In genomic region chr15:102002646-102003488, GRCm38 (mm10) we compare ENCODE assay signal across 8 mouse cellular contexts. TPM values are rescaled to one million over a fixed set of nuclear protein-coding genes. Genes with fewer than 3 reads are reported as not detected.
DNase-seq lines count a peak whose midpoint lies in the region; ATAC-seq and TF ChIP-seq lines count a peak whose summit lies in the region.

No protein-coding gene starts in this region.

- peaks cover 58% of the 10 kb centered on the region for H3K27me3 ChIP-seq in heart, embryonic 13.5 days (replicated peaks)
- H3K27me3 ChIP-seq in stomach, postnatal 0 days (ENCODE audit: control insufficient read depth, insufficient read depth, low read length), result no peaks in the 10 kb centered on the region

- H3K9me3 ChIP-seq in heart, embryonic 13.5 days, result no peaks in the 10 kb centered on the region
- H3K9me3 ChIP-seq in stomach, postnatal 0 days (ENCODE audit: control insufficient read depth, low read length), result no peaks in the 10 kb centered on the region

- ATAC-seq in common myeloid progenitor, adult 5-6 weeks (replicated peaks; ENCODE audit: low read depth, poor library complexity, severe bottlenecking), result peak; percentile 83
- ATAC-seq in heart, embryonic 13.5 days (ENCODE audit: extremely low read depth, insufficient number of reproducible peaks, low FRiP score, low TSS enrichment), result peak; percentile 65
- ATAC-seq in stomach, postnatal 0 days (ENCODE audit: low FRiP score, low TSS enrichment), result peak; percentile 73

- H3K9ac ChIP-seq in heart, embryonic 13.5 days, result peak overlapping the region; percentile 77
- H3K9ac ChIP-seq in stomach, postnatal 0 days (ENCODE audit: low read length), result peak overlapping the region; percentile 53

- H3K4me1 ChIP-seq in heart, embryonic 13.5 days, result peaks cover 18% of the 10 kb centered on the region
- peaks cover 8% of the 10 kb centered on the region for H3K4me1 ChIP-seq in stomach, postnatal 0 days (replicated peaks; ENCODE audit: control insufficient read depth, insufficient read depth)

- no peak for TF ChIP-seq CTCF in stomach, postnatal 0 days (IDR thresholded peaks at IDR 0.05; ENCODE audit: low read depth)

- DNase-seq in heart, adult 11 months, result peak; percentile 93
- no peak for DNase-seq in heart, adult 8-10 months (ENCODE audit: low spot score)
- peak; percentile 81 for DNase-seq in kidney, postnatal 10 days
- DNase-seq in lung, postnatal 36 days, result peak; percentile 71
- peak; percentile 91 for DNase-seq in stomach, postnatal 0 days (ENCODE audit: low spot score)
- DNase-seq in right cerebral cortex, postnatal 14 days, result no peak

- H3K36me3 ChIP-seq in heart, embryonic 13.5 days, result no peaks in the 10 kb centered on the region
- no peaks in the 10 kb centered on the region for H3K36me3 ChIP-seq in stomach, postnatal 0 days (ENCODE audit: control insufficient read depth, insufficient read depth, low read length)

- no peak overlapping the region for H3K27ac ChIP-seq in heart, embryonic 13.5 days (replicated peaks)
- H3K27ac ChIP-seq in stomach, postnatal 0 days (replicated peaks), result peak overlapping the region; percentile 67

- 4% methylated on average over 34 of the region's 34 CpGs for WGBS in heart, embryonic 13.5 days
- 16% methylated on average over 32 of the region's 34 CpGs for WGBS in stomach, postnatal 0 days

- peak overlapping the region; percentile 57 for H3K4me3 ChIP-seq in heart, embryonic 13.5 days
- peak overlapping the region; percentile 39 for H3K4me3 ChIP-seq in stomach, postnatal 0 days (ENCODE audit: low read depth, low read length)

- peak overlapping the region; percentile 70 for H3K4me2 ChIP-seq in heart, embryonic 13.5 days
- peak overlapping the region; percentile 54 for H3K4me2 ChIP-seq in stomach, postnatal 0 days (replicated peaks; ENCODE audit: low read depth)

- TF ChIP-seq EP300 in stomach, postnatal 0 days (optimal IDR thresholded peaks at IDR 0.05), result no peak

RNA-seq across cellular contexts. Expression of gene Krt8, which starts 1.4 kb away (rescaled TPM):
- 1 to 10 TPM in 3 of 4 experiments, under 1 TPM in 1; 0.92 to 3.0 (median 1.5) TPM for total RNA-seq in heart, adult 8-10 months (2022)
- total RNA-seq in common myeloid progenitor, adult 5-6 weeks (2017), result not detected in 2 replicates
- polyA plus RNA-seq in heart, embryonic 13.5 days (2015; fragmentation: Nextera tagmentation; extraction: Ambion mirVana), result 21.7 and 24.9 TPM in 2 replicates
- 1,902 and 1,960 TPM in 2 replicates for polyA plus RNA-seq in stomach, postnatal 0 days (2015; fragmentation: Nextera tagmentation; extraction: Ambion mirVana)

RNA-seq across cellular contexts. Expression of gene Krt18, which starts 25.1 kb away (rescaled TPM):
- total RNA-seq in heart, adult 8-10 months (2022), result 1 to 10 TPM; 1.9 to 3.9 (median 2.5) TPM
- 15.7 and 19.7 TPM in 2 replicates for total RNA-seq in common myeloid progenitor, adult 5-6 weeks (2017)
- 34.6 and 36.0 TPM in 2 replicates for polyA plus RNA-seq in heart, embryonic 13.5 days (2015; fragmentation: Nextera tagmentation; extraction: Ambion mirVana)
- polyA plus RNA-seq in stomach, postnatal 0 days (2015; fragmentation: Nextera tagmentation; extraction: Ambion mirVana), result 715 and 753 TPM in 2 replicates

RNA-seq across cellular contexts. Expression of gene Krt78, which starts 48.8 kb away (rescaled TPM):
- under 1 TPM in 1 of 4 experiments, not detected in 3; 0.06 TPM for total RNA-seq in heart, adult 8-10 months (2022)
- not detected in 2 replicates for total RNA-seq in common myeloid progenitor, adult 5-6 weeks (2017)
- not detected in 2 replicates for polyA plus RNA-seq in heart, embryonic 13.5 days (2015; fragmentation: Nextera tagmentation; extraction: Ambion mirVana)
- polyA plus RNA-seq in stomach, postnatal 0 days (2015; fragmentation: Nextera tagmentation; extraction: Ambion mirVana), result 49.3 and 73.4 TPM in 2 replicates

Comparison
In these comparisons a context has a peak if more than half of its experiments do, and no peak if none do; other contexts are left out.
1. DNase-seq: peak in heart, adult 11 months (single experiment), kidney, postnatal 10 days (single experiment), lung, postnatal 36 days (single experiment) and stomach, postnatal 0 days (single experiment); none in heart, adult 8-10 months (single experiment) and right cerebral cortex, postnatal 14 days (single experiment).
2. Peak in every context shown above with its lines, with median percentiles within 50 percentile points of each other: ATAC-seq.